In the genomic region with DNA sequence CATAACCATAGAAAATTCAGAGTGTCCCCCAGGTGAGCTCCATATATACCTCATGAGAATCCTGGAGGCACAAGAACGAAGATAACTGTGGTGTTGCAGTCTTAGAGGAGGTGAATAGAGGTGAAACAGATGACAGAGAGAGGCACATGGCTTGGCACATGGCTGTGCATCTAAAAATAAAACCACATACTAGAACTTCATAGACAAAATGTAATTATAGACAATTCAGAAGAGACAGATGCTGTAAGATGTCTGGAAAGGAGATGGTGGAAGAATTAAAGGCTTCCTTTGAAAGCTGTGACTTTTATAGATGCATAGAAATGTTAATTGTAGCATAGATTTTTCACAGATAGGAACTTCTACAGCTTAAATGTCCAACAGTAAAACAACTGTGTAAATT, we compare ENCODE assay signal across 24 mouse cellular contexts. TPM values are rescaled to one million over a fixed set of nuclear protein-coding genes. Genes with fewer than 3 reads are reported as not detected.
DNase-seq lines count a peak whose midpoint lies in the region; ATAC-seq lines count a peak whose summit lies in the region.
"Had no signal": no experiment of that assay in that cellular context is flagged by ENCODE, and none has a peak within 500 bp of the region (broad histone marks: within the 10 kb centered on the region; RNA-seq: fewer than 3 reads in every experiment).

No protein-coding gene starts in this region.

- no peaks in the 10 kb centered on the region for H3K36me3 ChIP-seq in heart, embryonic 10.5 days
- H3K36me3 ChIP-seq: embryonic facial prominence, embryonic 13.5 days; forebrain, embryonic 10.5 days; forebrain, embryonic 15.5 days; kidney, embryonic 15.5 days; liver, embryonic 12.5 days; neural tube, embryonic 12.5 days had no signal

- ATAC-seq in frontal cortex, adult (ENCODE audit: low TSS enrichment): peak; percentile 64
- ATAC-seq: forebrain, embryonic 15.5 days; hindbrain, embryonic 16.5 days; liver, embryonic 12.5 days; liver, postnatal 0 days had no signal

- H3K27me3 ChIP-seq in heart, embryonic 10.5 days (ENCODE audit: insufficient read depth, poor library complexity, severe bottlenecking): no peaks in the 10 kb centered on the region
- H3K27me3 ChIP-seq: embryonic facial prominence, embryonic 13.5 days; forebrain, embryonic 15.5 days; kidney, embryonic 15.5 days; liver, embryonic 12.5 days; neural tube, embryonic 12.5 days had no signal

- WGBS in heart, embryonic 10.5 days: 53% methylated on average over 1 of the region's 1 CpGs

- H3K4me1 ChIP-seq in heart, embryonic 10.5 days: no peaks in the 10 kb centered on the region
- H3K4me1 ChIP-seq: embryonic facial prominence, embryonic 13.5 days; forebrain, embryonic 10.5 days; forebrain, embryonic 15.5 days; kidney, embryonic 15.5 days; liver, embryonic 12.5 days; neural tube, embryonic 12.5 days had no signal

- no peak for DNase-seq in frontal cortex, postnatal 14 days (ENCODE audit: low spot score in 2 of 2)
- peak; percentile 7 to 36 for DNase-seq in heart, adult 9 months (ENCODE audit: low spot score in 2 of 2)
- no peak for DNase-seq in heart, embryonic 10.5 days (ENCODE audit: low spot score)
- DNase-seq in right cerebral cortex, postnatal 10 days (ENCODE audit: low spot score in 2 of 2): peak; percentile 26 to 55
- DNase-seq in right cerebral cortex, postnatal 14 days: no peak
- peak; percentile 51 for DNase-seq in telencephalon, adult 2 months (ENCODE audit: low read depth, low spot score)
- DNase-seq in gastrocnemius, postnatal 36 days: no peak
- DNase-seq: adrenal gland, adult 8-10 months; cerebellum, adult 9-10 months; gastrocnemius, postnatal 14 days; heart, adult 11 months; kidney, adult 18-20 months; kidney, postnatal 25 days; liver, postnatal 0 days; lung, postnatal 36 days had no signal

- H3K9me3 ChIP-seq in heart, embryonic 10.5 days: no peaks in the 10 kb centered on the region
- H3K9me3 ChIP-seq: embryonic facial prominence, embryonic 13.5 days; forebrain, embryonic 10.5 days; forebrain, embryonic 15.5 days; kidney, embryonic 15.5 days; liver, embryonic 12.5 days; neural tube, embryonic 12.5 days had no signal

- intact Hi-C loops in gastrocnemius, postnatal 36 days (cut with DNase I): no loop called here

- no peak overlapping the region for H3K4me3 ChIP-seq in heart, embryonic 10.5 days
- H3K4me3 ChIP-seq: embryonic facial prominence, embryonic 13.5 days; forebrain, embryonic 10.5 days; forebrain, embryonic 15.5 days; kidney, embryonic 15.5 days; liver, embryonic 12.5 days; myocyte; neural tube, embryonic 12.5 days had no signal

- no peak overlapping the region for H3K27ac ChIP-seq in heart, embryonic 10.5 days
- H3K27ac ChIP-seq: embryonic facial prominence, embryonic 13.5 days; forebrain, embryonic 10.5 days; forebrain, embryonic 15.5 days; kidney, embryonic 15.5 days; liver, embryonic 12.5 days; neural tube, embryonic 12.5 days had no signal

RNA-seq across cellular contexts. Expression of a gene that starts 54.8 kb away (rescaled TPM):
- 118 and 120 TPM in 2 replicates for polyA plus RNA-seq in heart, embryonic 10.5 days (2016; fragmentation: Nextera tagmentation; extraction: Ambion mirVana)
- 10 to 100 TPM; 73.3 to 78.2 TPM for total RNA-seq in gastrocnemius, postnatal 36 days (2021)

Comparison
In these comparisons a context has a peak if more than half of its experiments do, and no peak if none do; other contexts are left out.
1. DNase-seq: peak in heart, adult 9 months (2 of 2), right cerebral cortex, postnatal 10 days (2 of 2) and telencephalon, adult 2 months (single experiment); none in frontal cortex, postnatal 14 days (0 of 2), heart, embryonic 10.5 days (single experiment), right cerebral cortex, postnatal 14 days (single experiment) and gastrocnemius, postnatal 36 days (0 of 2).